Mouse (Mus musculus): Measurements from ENCODE around the gene Slc37a3.
"Not testable (repeated sequence)": the region's sequence is repeated elsewhere in the genome, so short reads cannot be mapped to it uniquely, and the experiment has no call there.

The Slc37a3 gene

GRCm38 (mm10) chr6:39378161-39378835, 823 bp upstream of the Slc37a3 start:
- not testable (repeated sequence) for DNase-seq (ENCODE audit: low spot score)

- no peak for DNase-seq (ENCODE audit: low spot score)
Observed at GRCm38 (mm10) chr6:39376775-39377174, 700 bp downstream of the Slc37a3 start.

GRCm38 (mm10) chr6:39373301-39373955, 4.0 kb downstream of the Slc37a3 start:
- DNase-seq (ENCODE audit: low spot score): no peak

- DNase-seq (ENCODE audit: low spot score): no peak
Observed at GRCm38 (mm10) chr6:39372727-39373126, 4.7 kb downstream of the Slc37a3 start.

GRCm38 (mm10) chr6:39372042-39372441, 5.4 kb downstream of the Slc37a3 start:
- DNase-seq (ENCODE audit: low spot score): no peak

GRCm38 (mm10) chr6:39369631-39370030, 7.8 kb downstream of the Slc37a3 start:
- DNase-seq (ENCODE audit: low spot score): no peak

GRCm38 (mm10) chr6:39362684-39363083, 14.8 kb downstream of the Slc37a3 start:
- no peak for DNase-seq (ENCODE audit: low spot score)

GRCm38 (mm10) chr6:39359207-39359606, 18.3 kb downstream of the Slc37a3 start:
- DNase-seq (ENCODE audit: low spot score): not testable (repeated sequence)

- DNase-seq (ENCODE audit: low spot score): no peak
Observed at GRCm38 (mm10) chr6:39348946-39349345, 28.5 kb downstream of the Slc37a3 start.

GRCm38 (mm10) chr6:39347880-39348814, 29.3 kb downstream of the Slc37a3 start:
- no peak for DNase-seq (ENCODE audit: low spot score)

GRCm38 (mm10) chr6:39346991-39347501, 30.4 kb downstream of the Slc37a3 start:
- no peak for DNase-seq (ENCODE audit: low spot score)

- DNase-seq (ENCODE audit: low spot score): no peak
Observed at GRCm38 (mm10) chr6:39345430-39345829, 32.0 kb downstream of the Slc37a3 start.

- DNase-seq (ENCODE audit: low spot score): peak; percentile 66
Observed at GRCm38 (mm10) chr6:39344020-39344419, 33.5 kb downstream of the Slc37a3 start.

GRCm38 (mm10) chr6:39341798-39342197, 35.7 kb downstream of the Slc37a3 start:
- peak; percentile 62 for DNase-seq (ENCODE audit: low spot score)

- no peak for DNase-seq (ENCODE audit: low spot score)
Observed at GRCm38 (mm10) chr6:39338359-39338758, 39.1 kb downstream of the Slc37a3 start.

- no peak for DNase-seq (ENCODE audit: low spot score)
Observed at GRCm38 (mm10) chr6:39334873-39335272, 42.6 kb downstream of the Slc37a3 start.

GRCm38 (mm10) chr6:39334224-39334623, 43.3 kb downstream of the Slc37a3 start:
- no peak for DNase-seq (ENCODE audit: low spot score)

- no peak for DNase-seq (ENCODE audit: low spot score)
Observed at GRCm38 (mm10) chr6:39331998-39332700, 45.3 kb downstream of the Slc37a3 start.

GRCm38 (mm10) chr6:39330981-39331380, 46.5 kb downstream of the Slc37a3 start:
- DNase-seq (ENCODE audit: low spot score): no peak

GRCm38 (mm10) chr6:39320286-39320685, 57.2 kb downstream of the Slc37a3 start:
- DNase-seq (ENCODE audit: low spot score): no peak

- peak; percentile 74 for DNase-seq (ENCODE audit: low spot score)
Observed at GRCm38 (mm10) chr6:39319061-39319761, 58.3 kb downstream of the Slc37a3 start.
